Mouse (Mus musculus) CD4-positive helper T cell, adult 2 months (primary cell): ENCODE results near the gene Gm6096.
"Not testable (repeated sequence)": the region's sequence is repeated elsewhere in the genome, so short reads cannot be mapped to it uniquely, and the experiment has no call there.

ENCODE experiments used
- DNase-seq: peaks from one replicate; pipeline ENCODE4 v3.0.0-alpha.2; 2012; ENCODE audit warnings: low read depth, missing footprints, low spot score

Gm6096 gene

DNA sequence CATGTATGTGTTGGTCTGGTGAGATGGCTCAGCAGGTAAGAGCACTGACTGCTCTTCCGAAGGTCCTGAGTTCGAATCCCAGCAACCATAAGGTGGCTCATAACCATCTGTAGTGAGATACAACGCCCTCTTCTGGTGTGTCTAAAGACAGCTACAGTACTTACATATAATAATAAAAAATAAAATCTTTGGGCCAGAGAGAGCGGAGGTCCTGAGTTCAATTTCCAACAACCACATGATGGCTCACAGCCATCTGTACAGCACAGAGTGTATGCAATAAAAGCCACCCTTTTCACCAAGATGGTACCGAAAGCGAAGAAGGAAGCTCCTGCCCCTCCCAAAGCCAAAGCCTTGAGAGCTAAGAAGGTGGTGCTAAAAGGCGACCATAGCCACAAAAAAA, at the start of gene Gm6096:
Gene Gm6096 (plus strand): TSS at position 301 of the 400 bp plus-strand sequence.
- no peak for DNase-seq

DNA sequence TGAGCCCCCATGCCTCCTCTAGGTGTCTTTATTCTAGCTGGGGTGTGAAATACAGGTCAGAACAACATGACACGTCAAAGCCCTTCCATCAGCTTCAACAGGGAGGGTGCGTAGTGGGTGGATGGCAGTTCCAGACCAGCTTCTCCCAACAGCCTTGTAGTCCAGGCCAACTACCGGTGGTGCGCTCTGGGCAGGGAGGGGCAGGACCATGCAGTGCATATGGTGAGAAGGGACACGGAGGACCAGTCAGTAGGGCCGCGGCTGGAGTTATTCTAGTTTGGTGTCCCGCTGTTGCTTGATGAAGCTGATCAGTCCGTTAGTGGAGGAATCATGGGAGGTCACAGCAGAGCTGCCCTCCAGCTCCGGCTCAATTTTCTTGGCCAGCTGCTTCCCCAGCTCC, 48.7 kb upstream of the Gm6096 start:
- DNase-seq: not testable (repeated sequence)

DNA sequence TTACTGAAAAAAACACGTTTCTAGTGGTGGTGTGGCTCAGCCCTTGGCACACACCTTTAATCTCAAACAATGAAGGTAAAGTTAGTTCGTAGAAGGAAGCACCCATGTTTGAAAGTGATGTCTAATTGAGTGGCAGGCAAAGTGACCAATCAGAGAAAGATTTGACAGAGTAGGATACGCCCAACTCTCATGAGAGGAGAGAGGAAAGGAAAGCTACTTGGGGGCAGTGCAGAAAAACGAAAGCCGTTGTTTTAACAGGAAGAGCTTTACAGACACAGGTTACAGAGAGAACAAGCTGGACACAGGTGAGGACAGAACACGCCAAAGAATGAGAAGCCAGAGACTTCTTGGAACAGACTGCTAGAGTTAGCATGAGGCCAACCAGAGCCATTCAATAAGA, 44.5 kb upstream of the Gm6096 start:
- no peak for DNase-seq

DNA sequence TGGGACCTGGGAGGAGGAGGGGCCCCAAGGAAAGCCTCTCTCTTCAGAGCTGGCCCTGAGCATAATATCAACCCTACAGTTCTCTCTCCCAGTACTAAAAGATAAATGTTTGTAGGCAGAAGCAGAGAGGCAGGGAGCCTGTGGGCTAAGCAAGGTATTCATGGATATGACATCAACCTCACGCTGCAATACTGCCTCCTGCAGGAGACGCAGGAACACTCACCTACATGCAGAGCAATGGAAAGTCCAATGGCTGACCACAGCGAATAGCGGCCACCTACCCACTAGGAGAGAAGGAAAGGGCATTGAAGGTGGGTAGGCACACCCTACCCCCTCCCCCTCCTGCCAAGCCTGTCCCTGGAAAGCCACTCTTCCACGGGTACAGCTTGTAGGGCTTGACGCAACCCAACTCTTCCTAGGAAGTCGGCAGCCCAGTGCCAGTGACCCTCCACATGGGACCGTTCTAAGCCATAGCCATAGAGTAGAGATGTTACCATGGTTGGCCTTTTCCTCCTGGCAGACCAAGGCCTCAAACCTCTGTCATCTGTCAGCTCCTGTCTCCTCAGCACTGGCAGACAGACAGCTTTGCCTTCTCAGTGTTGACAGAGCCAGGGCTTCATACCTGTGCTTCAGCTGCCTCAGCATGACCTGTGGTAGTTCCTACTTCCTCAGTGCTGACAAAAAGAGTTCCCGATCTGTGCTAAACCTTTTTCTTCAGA, 42.7 kb upstream of the Gm6096 start:
- DNase-seq: no peak

DNA sequence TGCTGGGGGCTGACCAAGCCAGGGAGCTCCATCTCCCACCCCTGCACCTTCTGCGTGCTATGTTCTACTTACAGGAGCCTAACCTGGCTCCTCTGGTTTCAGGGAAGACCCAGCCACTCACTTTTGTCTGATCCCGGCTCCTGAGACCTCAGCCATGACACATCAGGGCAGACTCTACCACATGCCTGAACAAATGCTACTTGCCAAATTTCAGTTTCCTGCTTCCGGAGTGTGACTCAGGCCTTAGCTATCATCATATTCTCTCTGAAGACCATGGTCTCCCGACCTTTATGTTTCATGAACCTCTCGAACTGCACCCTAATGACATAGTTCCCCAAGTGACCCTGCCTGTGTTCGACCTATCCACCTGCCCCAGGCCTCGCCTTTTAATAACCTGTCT, 37.6 kb upstream of the Gm6096 start:
- no peak for DNase-seq

DNA sequence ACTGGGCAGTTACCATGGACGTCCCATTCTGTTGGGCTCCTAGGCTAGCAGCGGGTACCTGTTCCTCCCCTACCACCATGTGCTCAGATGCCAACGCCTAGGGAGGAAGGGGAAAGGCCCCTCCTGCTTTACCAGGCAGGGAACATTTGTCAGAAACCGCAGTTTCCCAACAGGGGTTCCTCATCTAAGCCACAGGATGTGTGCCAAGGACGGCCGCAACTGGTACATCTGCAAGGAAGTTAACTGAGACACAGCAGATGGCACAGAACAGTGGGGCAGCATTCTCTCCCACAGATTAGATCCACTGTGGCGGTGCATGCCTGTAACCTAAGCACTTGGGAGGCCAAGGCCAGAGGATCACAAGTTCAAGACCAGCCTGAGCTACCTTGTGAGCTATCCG, 36.2 kb upstream of the Gm6096 start:
- no peak for DNase-seq

DNA sequence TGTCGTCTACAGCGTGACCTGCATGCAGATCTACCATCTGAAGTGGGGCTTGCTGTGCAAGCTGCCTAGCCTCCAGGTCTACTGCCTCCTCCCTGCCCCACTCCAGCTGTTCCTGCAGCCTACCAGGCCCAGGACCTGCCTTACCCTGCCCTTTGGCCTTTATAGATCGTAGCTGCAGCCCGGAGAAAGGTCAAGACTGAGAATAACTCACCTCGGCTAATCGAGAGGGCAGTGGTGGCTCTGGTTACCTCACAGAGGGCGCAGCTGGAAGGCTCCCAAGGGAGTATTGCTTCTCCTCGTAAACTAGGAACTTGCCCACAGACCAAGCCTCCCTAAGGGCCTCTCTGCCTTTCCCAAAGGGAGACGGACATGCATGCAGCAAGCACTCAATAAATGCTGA, 35.4 kb upstream of the Gm6096 start:
- DNase-seq: no peak

DNA sequence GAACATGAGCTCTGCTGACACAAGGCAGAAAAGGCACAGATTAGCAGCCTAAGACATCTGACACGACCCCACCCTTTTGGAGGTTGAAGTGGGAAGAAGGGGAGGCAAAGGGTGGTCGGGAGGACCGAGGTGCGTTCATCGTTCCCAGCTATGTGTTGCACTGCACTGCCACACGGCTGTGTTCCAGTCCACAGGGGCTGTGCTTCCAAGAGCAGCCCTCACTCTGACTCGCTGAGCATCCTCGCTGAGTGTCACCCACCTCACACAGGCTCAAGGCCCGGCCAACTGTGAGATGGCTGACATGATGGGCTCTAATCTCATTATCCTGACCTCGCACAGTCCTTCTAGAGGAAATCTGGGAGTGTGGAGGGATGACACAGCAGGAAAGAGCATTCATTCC, 34.4 kb upstream of the Gm6096 start:
- no peak for DNase-seq

DNA sequence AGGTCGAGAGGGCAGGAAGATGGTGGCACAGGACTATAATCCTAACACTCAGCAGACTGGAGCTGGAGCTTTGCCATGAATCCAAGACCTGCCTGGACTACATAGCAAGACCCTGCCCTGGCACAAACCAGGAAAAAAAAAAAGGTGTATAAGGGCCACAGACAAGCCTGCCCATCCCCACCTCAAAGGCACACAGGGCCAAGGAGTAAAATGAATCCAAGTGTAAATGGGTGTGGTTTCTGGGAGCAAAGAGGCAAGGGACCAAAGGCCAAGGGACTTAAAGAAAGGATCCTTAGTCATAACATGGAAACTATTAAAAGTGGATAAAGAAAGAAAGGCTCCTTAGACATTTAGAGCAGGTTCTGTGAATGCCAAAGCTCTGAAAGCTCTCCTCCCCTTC, 32.3 kb upstream of the Gm6096 start:
- no peak for DNase-seq

DNA sequence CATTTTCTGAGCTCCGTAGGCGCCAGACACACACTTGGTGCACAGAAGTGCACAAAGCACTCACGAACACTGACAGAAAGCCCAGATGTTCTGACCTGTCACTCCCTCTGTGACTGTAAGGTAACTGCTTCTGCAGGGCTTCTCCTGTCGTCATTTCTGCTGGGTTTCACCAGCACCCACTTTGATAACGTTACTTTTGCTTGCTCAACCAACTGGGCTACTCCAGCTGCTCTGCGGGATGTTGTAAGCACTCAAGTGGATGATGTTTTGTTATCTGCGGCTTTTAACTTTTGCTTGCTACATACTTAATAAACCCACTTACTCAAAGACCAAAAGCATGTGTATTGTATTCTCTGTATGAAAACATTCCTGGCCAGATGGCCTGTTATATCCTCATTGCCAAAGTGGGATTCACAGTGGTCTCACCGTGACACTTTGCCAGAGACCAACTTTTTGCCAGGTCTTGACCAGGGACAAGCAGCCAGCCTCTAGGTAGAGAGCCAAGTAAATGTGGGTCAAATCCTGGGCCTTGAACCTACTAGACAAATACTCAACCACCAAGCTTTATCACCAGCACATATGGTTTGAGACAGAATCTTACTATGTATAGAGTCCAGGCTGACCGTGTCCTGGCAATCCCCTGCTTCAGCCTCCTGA, 29.1 kb upstream of the Gm6096 start:
- DNase-seq: no peak

DNA sequence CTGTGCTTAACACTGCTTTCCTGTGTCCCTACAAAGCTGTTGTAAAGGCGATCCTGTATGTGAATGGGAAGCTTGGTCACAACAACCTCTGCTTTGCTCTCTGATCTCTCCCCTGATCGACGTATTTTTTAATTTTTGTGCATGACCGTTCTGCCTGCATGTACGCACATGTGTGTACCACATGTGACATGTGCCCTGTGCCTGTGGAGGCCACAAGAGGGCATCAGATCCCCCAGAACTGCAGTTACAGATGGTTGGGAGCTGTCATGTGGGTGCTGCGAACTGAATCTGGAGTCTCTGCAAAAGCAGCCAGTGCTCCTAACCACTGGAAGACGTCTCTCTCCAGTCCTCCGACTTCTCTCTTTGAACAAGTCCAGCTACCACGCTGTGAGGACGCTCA, 28.5 kb upstream of the Gm6096 start:
- no peak for DNase-seq

DNA sequence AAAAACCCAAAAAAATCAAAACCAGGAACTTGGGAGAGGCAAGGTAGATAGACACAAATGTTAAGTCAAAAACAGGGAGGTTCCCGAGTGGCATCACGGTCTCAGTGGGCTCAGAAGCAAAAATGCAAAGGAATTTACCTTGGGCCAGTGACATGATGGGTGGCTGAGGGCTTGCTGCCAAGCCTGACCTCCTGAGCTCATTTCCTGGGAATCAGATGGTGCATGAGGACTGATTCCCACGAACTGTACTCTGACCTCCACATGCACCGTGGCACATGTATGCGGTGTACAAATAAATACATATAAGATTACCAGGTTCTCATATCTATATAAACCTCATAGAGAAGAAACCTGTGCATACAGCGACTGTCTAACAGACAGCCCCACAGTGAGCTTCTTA, 26.5 kb upstream of the Gm6096 start:
- no peak for DNase-seq

DNA sequence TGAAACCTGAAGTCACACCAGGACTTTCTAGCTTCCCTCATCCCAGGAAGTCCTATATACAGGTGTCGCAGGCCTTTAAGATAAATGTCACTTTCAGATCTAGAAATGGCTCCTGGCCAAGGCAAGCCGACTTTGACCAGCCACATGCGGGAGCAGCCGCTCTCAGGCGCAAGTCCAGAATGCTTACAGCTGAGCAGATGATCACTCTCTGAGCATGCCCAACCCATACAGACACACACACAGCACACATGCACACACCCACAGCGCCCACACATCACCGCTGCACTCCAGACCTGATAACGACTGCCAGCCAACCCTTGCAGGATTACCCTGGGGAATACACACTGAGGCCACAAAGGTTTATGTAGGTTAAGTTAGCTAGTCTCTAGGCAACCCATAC, 24.8 kb upstream of the Gm6096 start:
- DNase-seq: no peak

DNA sequence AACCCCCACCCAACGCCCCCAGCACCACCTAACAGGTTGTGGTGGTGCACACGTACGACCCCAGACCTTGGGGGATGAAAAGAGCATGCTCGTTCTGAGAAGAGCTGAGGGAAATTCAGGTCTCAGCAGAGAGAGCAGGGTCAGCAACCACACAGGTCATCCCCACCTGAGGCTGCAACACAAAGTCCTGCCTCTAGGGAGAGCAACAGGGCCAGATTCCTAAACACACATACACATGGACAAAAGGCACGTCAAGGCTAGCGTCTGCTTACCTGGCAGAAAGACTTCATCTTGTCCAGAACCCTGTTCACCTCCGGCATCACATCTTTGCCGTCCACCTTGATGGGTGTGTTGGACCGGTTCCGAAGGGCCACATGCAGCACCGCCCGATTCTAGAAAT, 24.0 kb upstream of the Gm6096 start:
- no peak for DNase-seq

DNA sequence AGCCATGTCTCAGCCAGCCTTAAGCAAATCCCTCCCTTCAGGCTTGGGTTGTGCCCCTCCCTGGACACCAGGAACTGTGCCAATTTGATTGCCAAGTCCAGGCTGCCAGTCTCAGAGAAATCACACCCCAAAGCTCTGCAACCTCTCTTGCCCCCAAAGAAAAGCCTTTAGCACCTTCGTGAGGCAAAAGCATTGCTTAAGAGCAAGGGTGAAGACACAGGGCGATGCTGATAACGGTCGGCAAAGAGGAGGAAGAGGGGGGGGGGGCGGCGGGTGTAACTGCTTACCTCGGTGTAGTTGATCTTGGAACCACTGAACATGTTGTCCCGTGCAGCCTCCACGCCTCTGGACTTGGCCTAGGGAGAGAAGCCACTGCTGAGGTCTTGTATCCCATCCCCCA, 22.2 kb upstream of the Gm6096 start:
- peak; percentile 19 for DNase-seq

DNA sequence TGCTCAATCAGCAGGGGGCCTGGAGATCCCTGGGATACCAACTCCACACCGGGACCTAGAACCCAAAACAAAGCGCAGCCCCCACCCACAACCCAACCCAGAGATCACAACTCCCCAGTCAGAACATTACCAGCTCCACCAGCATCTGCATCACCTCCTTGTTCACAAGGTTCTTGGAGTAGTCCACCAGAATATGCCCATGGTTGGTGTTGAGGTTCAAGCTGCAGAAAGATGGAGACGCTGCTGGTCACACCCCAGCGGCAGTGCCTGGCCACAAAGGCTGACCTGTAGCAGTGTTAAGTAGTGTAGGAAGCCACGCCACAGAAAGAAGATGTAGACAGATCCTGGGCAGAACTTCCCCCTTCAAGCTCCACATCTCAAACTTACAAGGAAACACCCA, 21.7 kb upstream of the Gm6096 start:
- no peak for DNase-seq

DNA sequence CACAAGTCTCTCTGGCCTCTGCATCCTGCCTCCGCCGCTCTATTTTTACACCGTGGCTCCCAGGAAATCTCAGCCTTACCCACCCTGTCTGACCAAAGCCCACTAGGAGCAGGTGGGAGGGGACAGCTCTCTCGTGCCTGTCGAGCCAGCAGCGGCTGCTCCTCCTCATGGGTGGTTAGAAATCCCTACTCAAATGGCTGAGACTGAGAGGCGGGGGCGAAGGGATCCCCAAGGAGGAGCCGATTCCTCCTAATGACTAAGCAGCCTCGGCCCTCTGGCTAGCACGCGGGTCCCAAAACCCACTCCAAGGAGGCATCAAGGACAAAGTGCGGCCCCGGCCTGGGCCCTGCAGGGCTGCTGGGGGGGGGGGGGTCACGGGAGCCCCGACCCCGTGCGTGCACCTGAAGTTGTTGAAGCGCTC, 21.1 kb upstream of the Gm6096 start:
- no peak for DNase-seq

DNA sequence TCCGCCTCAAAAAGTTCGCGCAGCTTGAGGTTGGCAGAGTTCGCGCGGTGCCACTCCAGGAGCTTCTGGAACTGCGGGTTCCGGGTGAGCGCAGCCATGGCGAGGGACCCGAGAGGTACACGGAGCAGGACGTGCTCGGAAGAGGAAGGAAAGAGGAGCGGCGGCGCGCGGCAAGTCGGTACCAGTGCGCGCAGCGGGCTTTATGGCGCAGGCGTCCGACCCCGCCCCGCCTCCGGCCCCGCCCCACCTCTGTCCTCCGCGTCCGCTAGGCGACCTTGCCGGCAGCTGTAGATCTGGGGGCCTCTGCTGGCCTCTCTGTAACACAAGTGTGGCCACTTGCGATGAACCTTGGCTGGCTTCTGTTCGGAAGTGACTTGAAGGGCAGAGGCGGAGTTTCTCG, 20.7 kb upstream of the Gm6096 start, which contains the start of gene Gpi1:
Gene Gpi1 (minus strand): TSS at position 221 of the 400 bp plus-strand sequence.
- peak; percentile 92 for DNase-seq

DNA sequence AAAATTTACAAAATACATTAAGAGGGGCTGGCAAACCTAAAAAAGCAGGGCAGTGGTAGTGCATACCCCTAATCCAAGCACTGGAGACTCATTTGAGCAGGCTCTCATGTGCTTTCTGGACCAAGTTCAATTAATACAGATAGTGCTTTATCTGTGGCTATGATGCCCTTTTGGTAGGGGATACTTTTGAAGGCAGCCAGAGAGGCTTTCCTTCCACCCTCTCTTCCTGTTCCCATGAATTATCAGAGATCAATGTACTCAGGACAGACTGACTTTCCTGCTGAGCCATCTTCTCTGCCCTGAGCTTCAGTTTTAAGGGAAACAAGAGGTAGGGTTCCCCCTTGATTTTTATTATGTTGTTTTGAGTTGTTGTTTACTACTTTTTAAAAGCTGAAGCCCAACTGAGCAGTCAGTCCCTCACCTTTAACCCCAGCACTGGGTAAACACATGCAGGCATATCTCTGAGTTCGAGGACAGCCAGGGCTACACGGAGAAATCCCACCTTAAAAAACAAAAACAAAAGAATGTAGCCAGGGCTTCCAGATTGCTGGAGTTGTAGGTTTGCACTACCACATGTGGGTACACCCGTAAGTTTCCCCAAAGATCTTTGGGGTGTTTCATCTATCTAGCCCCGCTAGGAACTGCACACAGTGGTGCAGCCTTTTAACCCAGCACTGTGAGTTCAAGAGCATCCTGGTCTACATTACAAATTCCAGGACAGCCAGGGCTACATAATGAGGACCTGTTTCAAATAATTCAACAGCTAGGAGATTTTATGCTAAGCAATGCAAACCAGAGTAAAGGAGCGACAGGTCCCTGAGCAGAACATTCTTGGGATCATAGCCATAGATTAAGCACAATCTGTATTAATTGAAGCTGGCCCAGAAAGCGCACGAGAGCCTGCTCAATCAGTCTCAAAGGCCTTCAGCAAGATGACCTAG, 17.8 kb upstream of the Gm6096 start:
- no peak for DNase-seq

DNA sequence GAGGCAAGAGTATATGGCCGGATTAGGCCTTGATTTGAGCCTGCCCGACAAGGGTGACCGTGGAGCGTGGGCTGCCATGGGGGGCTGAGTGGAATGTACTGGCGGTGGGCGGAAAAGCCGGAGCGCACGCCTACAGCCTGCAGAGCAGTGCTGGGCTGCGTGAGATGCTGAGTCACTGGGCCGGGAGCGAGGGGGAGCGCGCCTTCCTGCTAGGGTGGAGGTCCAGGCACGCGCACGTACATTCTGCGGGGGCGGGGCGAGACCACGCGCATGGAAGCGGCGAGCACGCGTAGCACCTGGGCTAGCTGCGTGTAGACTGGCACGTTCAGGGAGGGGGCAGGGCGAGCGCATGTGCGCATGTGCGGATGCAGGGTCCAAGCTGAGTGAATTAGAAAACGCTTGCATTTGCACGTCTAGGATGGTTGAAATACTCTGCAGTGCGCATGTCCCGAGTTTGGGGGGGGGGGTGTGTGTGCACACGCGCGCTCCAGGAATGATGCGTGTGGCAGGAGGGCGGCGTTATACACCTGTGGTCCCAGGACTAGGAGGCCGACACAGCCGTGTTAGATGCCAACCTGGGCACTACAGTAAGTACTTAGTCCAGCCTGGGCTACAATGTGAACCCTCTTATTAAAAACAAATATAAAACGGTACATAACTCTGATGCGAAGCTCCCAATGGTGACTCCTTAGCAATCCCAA, 16.8 kb upstream of the Gm6096 start:
- DNase-seq: peak; percentile 99
